Mouse (Mus musculus) NIH3T3 (cell line): ENCODE measurements around the gene Nadk.
"Not testable (repeated sequence)": the region's sequence is repeated elsewhere in the genome, so short reads cannot be mapped to it uniquely, and the experiment has no call there.

ENCODE experiments used
- DNase-seq: peaks from one replicate; pipeline ENCODE4 v3.0.0-alpha.2; 2012; ENCODE audit warnings: low read depth

Gene Nadk

GRCm38 (mm10) chr4:155570315-155570714 lies 8.1 kb downstream of the Nadk start:
- DNase-seq, result not testable (repeated sequence)

GRCm38 (mm10) chr4:155571442-155571841 lies 9.3 kb downstream of the Nadk start:
- peak; percentile 16 for DNase-seq

GRCm38 (mm10) chr4:155573155-155573554 lies 11.0 kb downstream of the Nadk start:
- no peak for DNase-seq

GRCm38 (mm10) chr4:155573876-155574275 lies 11.7 kb downstream of the Nadk start:
- no peak for DNase-seq

DNA sequence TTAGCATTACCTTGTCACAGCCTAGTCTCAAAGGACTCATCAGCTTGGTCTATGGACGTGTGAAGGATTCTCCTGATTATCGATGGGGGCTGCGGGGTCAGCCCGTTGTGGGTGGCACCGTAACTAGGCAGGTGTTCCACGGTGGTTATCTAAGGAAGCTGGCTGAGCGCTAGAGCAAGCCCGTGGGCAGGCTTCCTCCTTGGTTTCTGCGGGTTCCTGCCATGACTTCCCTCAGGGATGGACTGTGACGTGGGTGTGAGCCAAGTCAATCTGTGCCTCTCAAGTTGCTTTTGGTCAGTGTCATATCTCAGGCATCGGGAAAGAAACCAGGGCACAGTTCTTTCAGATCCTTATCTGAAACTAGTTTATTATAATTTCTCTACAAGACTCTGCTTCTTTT lies 12.8 kb downstream of the Nadk start:
- no peak for DNase-seq

GRCm38 (mm10) chr4:155575521-155575920 lies 13.3 kb downstream of the Nadk start:
- no peak for DNase-seq

DNA sequence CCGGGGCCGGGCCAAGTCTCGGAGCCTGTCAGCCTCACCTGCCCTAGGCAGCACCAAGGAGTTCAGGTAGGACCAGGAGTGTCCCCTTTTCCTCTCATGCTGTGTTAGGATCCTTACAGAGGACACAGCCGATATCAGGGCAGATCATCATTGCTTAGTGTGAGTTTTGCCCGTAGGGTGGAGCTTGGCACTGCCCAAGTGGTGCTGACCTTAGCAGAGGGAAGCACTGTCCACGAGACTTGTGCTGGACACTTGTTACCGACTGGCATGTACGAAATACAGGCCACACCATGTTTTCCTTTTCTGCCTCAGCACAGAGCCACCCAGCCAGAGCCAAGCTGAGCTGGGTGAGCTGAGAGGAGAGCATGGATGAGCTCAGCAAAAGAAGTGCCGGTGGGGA lies 15.0 kb downstream of the Nadk start:
- DNase-seq, result no peak

- no peak for DNase-seq
Observed at GRCm38 (mm10) chr4:155577741-155578140, 15.6 kb downstream of the Nadk start.

DNA sequence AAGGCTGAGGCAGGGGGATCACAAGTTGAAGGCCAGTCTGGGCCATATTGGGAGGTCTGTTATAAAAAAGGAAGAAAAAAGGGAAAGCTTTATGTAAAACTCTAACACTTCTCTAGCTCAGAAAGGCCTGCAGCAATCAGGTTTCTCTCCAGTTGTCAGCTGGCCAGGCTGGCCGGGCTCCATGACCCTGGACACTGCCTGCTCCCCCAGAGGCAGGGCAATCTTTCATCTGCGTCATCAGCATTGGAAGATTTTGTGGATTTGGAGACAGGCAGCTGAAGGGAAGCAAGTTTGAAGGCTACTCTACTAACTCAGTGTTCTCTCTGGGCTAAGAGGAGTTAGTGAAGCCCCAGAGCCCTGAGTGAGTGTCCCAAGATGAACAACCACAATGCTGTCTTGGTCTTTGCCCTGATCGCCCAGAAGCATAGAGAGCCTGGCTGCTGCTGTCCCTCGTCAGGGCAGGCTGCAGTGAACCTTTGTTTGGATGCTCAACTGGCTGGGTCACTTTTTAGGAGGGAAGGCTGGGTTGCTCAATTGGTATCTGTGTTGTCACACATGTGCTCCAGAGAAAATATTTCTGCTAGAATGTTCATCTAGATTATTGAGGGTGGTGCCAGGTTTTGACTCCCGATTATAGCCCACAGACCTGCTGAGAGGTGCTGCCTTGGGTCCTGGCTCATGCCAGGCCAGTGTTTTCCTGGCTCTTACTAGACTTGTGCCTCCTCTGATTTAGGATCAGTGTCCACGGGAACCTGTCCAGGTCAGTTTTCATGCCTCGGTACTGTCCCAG lies 16.4 kb downstream of the Nadk start:
- DNase-seq, result peak; percentile 63

DNA sequence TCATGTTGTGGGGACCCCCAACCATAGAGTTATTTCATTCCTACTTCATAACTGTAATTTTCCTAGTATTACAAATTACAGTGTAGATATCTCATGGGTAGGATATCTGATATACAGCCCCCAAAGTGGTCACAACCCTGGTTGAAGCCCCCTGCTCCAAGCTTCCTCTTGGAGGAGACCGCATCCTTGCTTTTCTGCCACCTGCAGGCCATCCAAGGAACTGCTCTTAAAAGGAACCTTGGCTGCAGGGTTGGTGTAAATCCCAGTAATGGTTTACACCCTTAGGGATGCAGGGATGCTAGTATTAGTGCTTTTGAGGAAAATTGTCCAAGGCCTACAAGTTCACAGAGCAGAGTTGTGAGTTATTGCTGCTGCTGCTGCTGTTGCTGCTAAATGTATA lies 18.2 kb downstream of the Nadk start:
- DNase-seq, result peak; percentile 65

GRCm38 (mm10) chr4:155582279-155582905 lies 20.2 kb downstream of the Nadk start:
- peak; percentile 19 for DNase-seq

DNA sequence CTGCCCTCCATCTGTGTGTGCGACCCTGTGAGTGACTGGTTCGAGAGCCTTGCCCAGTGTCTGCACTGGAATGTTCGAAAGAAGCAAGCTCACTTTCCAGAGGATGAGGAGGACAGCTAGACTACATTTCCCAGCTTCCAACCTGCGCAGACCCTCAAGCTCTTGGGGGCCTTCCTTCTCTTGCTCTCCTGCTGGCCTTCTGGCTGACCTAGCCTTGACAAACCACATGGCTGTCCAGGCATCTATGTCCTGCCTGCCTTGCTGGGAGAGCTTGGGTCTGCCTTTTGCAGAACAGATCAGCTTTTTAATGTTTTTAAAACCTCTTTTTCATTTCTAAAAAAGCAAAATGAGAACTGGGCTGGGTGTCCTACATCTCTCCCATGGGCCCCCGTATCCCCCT lies 27.2 kb downstream of the Nadk start:
- no peak for DNase-seq

DNA sequence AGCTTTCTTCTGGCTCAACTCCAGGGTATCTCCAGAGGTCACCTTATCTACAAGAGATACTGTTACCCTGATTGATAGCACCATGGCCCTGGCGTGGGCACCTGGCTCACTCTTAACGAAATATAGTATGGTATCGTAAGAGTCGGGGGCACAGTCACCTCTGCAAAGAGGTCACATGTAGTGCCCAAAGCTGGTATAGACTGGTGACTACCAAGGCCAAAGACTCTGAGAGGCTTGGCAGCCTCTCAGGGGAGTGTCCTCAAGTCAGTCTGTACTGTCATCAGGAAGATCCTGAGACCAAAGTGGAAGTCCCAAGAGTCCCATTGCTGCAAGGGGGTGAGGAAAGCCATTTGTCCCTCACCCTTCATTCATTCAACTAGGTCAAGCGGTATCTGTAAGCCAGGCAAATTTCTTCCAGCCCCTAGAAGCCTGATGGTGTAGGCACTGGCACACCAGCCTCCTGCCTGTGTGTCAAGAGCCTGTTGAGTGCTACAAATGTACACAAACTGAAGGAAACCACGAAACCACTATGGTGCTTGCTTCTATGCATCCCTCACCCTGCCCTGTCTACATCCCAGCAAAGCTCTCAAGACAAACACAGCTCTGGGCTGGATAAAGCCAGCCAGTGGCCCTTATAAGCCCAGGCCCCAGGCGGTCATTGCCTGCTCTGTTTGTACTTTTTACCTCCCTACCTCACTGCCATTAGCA lies 29.0 kb downstream of the Nadk start:
- no peak for DNase-seq

DNA sequence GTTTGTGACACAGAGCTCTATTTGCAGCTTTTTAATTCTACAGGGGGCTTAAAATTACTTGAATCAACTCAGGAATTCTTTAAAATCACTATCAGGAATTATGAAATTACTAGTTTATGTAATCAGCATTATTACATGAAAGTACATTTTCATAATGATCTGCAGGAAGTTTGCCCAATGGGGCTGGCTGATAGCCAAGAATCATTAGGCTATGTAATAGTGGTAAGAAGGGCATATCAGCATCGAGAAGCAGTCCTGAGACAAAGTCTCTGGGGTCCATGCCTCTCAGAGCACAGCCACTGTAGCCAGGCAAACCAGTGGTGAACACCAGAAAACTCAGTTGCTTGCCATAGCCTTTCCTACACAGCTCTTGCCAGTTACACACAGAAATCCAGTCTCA lies 31.6 kb downstream of the Nadk start:
- no peak for DNase-seq

GRCm38 (mm10) chr4:155595777-155596176 lies 33.6 kb downstream of the Nadk start:
- DNase-seq, result no peak

DNA sequence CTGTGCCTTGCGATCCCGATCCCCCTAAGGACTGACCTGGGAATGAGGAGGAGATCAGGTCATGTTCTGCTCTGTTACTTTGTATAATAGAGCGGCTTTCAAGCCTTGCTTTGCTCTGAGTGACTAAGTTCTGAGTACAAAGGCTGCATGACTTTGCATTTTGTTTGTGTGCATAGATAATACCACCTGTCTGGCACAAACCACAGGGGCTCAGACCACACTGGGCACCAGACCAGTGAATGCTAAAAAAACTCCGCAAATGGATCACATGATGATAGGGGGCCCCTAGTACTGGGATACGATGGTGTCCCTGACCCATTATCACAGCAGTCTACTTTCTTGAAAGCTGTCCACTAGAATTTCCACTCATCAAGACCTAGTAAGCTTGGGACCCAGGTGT lies 34.4 kb downstream of the Nadk start:
- no peak for DNase-seq

GRCm38 (mm10) chr4:155598536-155598935 lies 36.4 kb downstream of the Nadk start:
- no peak for DNase-seq

DNA sequence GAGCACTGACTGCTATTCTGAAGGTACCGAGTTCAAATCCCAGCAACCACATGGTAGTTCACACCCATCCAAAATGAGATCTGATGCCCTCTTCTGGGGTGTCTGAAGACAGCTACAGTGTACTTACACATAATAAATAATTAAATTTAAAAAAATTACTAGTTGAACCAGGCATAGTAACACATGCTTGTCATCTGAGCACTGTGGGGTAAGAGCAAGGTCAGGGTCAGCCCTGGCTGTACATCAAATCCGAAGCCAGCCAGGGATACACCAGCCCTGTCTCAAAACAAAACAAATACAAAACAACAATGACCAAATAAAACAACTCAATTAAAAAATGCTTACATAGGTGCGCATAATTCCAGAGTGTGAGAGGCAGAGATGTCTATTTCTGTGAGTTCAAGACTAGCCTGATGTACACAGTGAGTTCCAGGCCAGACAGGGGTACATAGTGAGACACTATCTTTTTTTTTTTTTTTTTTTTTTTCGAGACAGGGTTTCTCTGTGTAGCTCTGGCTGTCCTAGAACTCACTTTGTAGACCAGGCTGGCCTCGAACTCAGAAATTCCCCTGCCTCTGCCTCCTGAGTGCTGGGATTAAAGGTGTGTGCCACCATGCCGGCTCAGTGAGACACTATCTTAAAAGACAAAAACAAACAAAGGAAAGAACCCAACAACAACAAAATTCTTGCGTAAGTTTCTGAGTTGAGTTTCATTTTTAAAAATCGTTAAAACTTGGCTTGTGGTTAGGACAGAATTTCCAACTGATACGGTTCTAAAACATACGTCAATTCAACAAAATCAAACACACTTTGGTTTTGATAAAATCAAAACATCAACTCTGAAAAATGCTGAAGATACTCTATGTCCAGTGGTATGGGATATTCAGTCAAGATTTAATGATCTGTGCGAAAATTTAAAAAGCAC lies 38.0 kb downstream of the Nadk start:
- no peak for DNase-seq

DNA sequence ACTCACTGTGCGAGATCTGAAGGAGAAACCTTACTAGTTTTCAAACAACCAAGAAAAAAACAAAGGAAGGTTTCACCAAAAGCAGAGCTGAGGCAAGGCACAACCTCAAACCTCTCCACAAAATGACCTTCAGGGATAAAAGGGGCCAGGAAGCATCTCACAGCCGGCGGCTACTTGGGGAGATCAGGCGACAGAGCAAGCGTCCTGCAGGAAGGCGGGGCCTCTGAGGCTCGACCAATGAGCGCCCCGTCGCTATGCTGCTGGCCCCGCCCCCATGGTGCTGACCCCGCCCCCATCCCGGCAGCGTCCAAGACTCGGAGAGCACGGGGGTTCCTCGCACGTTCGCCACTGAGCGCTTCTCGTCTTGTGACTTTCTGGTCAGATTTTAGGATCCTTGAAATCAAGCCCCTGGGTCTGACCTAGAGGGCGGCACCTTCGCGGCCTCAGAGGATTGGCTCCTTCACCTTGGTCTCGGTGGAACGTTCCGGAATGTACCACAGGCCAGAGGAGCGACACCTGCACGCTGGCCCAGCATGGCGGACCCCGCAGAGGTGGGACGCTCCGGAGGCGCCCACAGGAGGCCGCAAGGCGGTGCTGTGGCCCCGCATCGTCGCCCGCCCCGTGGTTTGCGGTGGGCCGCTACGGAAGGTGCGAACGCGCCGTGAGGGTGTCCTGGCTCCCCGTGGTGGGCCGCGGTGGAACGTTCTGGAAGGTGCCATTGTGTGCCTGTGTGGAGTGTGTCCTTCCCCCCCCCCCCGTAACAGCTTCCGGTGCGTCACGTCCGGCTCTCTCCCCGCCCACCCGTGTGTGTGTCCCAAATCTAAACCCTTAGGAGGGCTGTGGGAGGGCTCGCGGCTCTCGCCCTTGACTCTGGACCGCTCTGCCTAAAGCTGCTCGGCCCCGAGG lies 39.2 kb downstream of the Nadk start, which contains the start of gene Slc35e2:
Slc35e2 (plus strand) TSS at position 326 of the 906 bp plus-strand sequence.
- peak; percentile 92 for DNase-seq

DNA sequence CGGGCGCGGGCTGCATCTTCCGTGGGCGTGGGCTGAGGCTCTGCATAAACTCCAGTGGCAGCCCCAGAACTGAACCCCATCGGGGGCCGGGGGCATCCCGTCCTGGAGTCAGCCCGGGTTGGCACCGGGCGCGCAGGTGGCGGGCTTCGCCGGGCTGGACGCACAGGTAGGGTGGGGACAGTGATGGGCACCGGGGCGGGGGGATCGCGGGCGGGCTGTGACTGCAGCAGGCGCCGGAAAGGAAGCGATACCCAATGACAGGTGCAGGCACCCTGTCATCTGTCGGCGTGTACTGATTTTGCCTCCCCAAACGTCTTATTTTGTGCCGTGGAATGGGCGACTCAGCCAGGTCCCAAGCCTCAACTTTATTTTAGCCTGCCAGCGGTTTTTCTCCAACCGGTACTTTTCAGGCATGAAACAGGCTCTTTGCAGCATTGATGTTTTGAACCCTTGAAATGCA lies 39.8 kb downstream of the Nadk start:
- DNase-seq, result no peak

DNA sequence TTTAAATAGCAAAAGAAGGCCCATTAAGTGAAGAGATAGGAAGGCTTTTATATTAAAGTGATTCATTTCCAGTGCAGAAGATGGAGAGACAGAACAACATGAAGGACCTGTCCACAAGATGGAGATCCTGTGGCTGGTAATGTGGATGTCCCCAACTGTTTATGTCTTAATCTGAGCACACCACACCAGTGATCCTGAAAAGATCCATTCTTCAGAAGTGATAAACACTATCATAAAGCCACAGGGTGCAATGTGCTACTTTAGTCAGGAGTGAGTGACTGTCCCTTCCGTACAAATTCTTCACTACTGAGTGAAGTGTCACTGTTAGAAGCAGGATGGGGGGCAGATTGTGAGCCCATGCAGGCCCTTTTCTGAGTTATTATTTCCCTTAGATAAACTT lies 40.6 kb downstream of the Nadk start:
- no peak for DNase-seq
